Mouse (Mus musculus): ENCODE results near the gene Eps8l3.

Gene Eps8l3

DNA sequence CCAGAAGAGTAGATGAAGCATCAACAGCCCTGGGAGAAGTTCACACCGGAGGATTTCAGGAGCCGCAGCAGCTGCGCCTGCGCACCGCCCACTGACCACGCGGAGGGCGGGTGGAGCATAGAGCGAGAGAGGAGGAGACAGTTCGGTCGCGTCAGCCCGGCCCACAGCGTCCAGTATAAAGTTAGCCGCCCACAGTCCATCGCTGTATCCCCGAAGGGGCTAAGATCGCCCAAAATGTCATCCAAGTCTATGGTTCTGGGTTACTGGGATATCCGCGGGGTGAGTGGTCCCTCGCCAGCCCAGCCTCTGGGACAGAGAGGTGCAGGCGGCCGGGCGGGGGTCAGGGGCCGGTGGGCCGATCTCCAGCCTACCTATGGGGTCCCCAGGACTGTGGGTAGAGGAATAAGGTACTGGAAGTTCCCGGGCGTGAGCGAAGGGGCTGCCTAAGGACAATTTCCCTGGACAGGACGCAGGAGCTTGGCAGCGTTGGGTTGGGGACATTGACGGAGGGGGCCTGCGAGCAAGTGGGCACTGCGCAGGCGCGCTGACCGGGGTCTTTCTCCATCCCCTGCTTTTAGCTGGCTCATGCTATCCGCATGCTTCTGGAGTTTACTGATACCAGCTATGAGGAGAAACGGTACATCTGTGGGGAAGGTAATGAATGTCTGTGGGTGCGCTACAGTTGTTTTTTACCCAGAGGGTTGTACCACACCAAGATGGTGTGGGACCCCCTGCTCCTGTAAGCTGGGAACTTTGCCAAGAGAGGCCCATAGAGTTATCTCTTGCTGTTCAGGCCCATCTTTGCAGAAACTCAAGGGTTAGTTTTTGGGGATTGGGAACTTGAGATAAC, 18.9 kb downstream of the Eps8l3 start, which contains the start of gene Gstm5:
Gene Gstm5, plus strand, starts transcription at position 102 of the 850 bp plus-strand sequence.
- peak; percentile 40 for DNase-seq (ENCODE audit: low read depth, low spot score)

DNA sequence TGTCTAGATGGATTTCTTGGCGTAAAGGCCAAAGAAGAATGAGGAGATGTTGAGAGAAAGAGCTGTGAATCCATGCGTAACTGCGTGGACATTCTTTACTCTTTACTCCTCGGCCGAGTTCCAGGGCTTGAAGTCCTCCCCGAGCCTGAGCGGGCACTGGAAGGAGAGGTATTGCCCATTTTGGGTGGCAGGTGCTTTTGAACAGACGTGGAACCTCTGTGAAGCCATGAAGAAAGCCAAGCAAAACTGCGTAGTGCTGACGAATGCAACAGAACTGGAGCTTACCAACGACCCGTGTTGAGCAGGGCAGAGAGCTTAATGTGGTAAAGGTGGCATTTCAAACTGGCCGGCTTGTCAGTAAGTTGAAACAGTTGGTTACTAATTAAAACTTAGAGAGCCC, 21.7 kb downstream of the Eps8l3 start:
- no peak for DNase-seq (ENCODE audit: low read depth, low spot score)

- DNase-seq (ENCODE audit: low read depth, low spot score), result no peak
These were observed 24.1 kb downstream of the Eps8l3 start for GRCm38 (mm10) chr3:107900955-107901673.

DNA sequence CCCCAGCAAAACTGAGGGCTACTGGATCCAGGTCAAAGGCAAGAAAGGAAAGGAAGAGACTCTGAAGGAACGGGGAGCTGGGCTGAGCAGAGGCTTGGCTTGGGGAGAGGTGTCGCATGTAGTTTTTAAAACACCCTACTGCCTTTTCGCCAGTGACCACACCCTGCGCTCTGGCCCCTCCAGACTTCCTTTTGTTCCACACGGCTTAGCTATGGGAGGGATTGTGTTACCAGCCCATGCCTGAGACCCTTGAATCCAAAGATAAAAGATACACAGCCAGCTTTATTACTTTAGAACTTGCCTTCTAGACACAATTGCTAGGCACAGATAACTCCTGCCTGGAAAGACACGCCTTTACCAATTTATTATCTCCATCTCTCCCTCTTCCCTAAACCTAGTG, 28.9 kb downstream of the Eps8l3 start:
- DNase-seq (ENCODE audit: low read depth, low spot score), result no peak

GRCm38 (mm10) chr3:107916674-107917073, 39.6 kb downstream of the Eps8l3 start:
- DNase-seq (ENCODE audit: low read depth, low spot score), result no peak

GRCm38 (mm10) chr3:107917097-107917496, 40.1 kb downstream of the Eps8l3 start:
- DNase-seq (ENCODE audit: low read depth, low spot score), result no peak

- peak; percentile 34 for DNase-seq (ENCODE audit: low read depth, low spot score)
These were observed 40.9 kb downstream of the Eps8l3 start for GRCm38 (mm10) chr3:107917783-107918408.

GRCm38 (mm10) chr3:107920348-107920747, 43.3 kb downstream of the Eps8l3 start:
- no peak for DNase-seq (ENCODE audit: low read depth, low spot score)

GRCm38 (mm10) chr3:107925335-107925734, 48.3 kb downstream of the Eps8l3 start:
- no peak for DNase-seq (ENCODE audit: low read depth, low spot score)

DNA sequence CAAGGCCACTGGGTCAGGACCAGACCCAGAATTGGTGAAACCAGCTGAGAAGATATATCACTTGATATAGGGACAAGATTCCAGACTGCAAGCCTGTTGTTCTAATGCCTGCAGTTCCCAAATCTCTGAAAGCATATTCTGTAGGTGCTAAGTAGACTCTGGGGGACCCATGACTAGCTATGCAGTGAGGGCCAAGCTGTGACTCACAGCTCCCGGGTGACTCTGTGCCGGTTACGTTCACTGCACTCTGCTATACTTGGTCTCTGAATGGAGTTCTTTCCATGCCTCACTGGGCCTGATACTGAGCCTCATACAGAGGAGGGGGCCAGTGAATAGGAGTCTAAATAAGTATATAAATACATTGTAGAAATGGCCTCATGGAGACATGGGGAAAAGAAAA, 50.8 kb downstream of the Eps8l3 start:
- DNase-seq (ENCODE audit: low read depth, low spot score), result no peak

GRCm38 (mm10) chr3:107928691-107929090, 51.7 kb downstream of the Eps8l3 start:
- no peak for DNase-seq (ENCODE audit: low read depth, low spot score)

DNA sequence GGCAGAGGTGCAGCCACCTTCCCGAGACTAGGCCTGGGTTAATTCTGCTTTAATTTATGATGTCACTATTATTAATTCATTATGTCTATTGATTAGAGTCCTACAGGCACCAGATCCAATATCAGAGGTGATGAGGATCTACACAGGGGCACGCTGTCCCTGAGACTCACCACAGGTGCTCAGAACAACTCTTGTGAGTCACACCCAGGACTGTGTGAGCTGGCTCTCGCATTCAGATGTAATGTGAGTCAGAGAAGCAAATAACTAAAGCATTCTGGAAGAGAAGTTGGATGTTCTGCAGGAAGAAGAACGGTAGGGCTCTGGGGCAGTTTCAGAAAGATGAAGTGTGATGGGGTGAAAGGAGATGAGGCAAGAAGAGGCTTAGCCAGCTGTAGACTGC, 52.2 kb downstream of the Eps8l3 start:
- no peak for DNase-seq (ENCODE audit: low read depth, low spot score)

DNA sequence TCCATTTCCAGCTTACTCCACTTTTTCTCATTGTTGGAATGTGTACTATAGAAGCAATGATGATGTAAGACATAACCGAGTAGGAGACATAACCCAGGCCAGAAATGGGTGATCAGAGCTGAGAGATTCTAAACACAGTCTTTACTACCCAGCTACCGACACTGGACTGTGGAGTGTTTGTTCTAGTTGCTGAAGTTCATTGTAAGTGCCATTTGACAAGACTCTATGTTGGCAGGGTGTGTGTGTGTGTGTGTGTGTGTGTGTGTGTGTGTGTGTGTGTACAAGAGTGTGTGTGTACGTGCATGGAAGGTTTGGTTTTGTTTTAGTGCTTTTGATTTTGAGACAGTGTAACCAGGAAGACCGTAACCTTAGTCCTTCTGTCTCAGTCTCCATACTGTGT, 52.7 kb downstream of the Eps8l3 start:
- DNase-seq (ENCODE audit: low read depth, low spot score), result no peak

DNA sequence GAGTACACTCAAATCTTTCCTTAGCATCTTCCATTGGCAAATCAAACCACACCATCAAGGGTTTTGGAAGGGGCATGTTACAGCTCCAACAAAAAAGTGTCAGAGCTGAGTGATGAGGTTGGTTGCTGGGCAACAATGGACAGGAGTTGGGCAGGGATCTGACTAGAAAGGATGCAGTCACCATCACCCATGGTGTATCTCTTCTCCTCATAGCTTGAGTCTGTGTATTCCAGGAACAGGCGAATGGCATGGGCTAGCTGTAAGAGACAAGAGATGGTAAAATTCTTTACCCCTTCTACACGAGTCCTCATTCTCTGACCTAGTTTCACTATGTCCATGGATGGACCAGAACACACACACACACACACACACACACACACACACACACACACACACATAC, 54.1 kb downstream of the Eps8l3 start:
- DNase-seq (ENCODE audit: low read depth, low spot score), result no peak

DNA sequence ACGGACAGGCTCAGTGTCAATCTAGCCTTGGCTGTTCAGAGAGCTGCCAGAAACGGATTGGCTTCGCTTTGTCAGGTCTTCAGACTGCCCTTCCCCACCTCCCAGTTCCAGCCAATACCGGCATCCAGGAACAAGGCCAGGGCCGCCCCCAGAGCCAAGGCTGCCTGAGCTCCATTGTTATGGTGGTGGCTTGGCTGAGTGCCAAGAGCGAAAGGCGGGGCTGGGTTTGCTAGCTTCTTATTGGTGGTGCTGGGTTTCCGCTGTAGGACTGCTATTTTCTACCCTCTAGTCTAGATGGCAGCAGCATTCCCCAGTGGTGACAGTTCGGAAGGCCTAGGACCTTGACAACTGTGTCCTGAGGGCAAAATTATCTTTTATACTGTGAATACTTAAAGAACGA, 54.6 kb downstream of the Eps8l3 start, which contains the start of gene Gstm7:
Gene Gstm7, minus strand, starts transcription at position 148 of the 400 bp plus-strand sequence.
- DNase-seq (ENCODE audit: low read depth, low spot score), result peak; percentile 50

DNA sequence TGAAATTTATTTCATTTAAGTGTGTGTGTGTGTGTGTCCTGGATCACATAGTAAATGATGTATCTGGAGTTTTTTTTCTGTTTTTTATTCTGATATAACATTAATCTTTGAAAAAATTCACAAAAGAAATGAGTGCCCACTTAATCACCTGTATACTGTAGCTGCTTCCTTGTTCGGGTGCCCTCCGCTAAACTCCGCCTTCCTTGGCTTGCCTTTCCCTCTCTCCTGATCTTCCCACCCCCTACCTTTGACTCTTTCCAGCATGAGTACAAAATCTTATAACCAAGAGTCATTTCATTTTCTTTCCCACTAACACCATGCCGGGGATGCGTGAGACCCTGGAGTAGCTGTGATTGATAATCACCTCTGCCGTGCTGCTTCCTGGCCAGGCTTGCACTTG, 55.1 kb downstream of the Eps8l3 start:
- DNase-seq (ENCODE audit: low read depth, low spot score), result no peak

DNA sequence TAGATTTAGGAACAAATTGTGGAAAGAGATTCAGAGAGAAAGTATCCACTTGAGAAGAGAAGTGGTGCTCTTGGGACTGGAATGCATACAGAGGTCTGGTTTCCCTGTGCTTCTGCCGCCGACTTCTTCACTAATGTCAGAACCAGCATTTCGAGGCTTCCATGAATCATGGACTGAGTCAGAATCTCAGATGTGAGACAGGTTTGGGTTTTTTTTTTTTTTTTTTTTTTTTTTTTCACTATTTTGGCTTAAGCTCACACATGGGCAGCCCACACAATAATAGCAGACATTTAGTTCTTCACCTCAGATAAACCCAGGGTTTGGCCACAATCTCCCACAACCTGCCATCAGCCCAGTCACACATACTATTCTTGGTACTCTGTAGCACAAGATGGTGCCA, 58.2 kb downstream of the Eps8l3 start:
- DNase-seq (ENCODE audit: low read depth, low spot score), result no peak

DNA sequence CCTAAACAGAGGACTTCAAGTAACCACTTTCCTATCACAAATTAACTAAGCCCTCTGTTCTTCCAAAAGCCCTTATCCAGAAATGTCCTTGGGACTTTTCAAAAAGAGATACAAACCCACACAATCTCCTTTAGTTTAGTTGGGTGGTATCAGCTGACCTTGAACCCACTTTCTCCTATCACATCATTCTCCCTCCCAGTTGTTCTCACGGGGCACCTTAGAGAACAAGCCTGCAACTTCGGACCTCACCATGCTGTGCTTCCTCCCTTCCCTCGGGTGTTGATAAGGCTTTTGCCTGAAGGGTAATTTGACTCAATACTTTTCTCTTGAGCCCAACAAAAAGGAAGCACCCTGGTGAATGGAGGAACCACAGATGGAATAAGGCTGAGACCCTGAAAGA, 58.9 kb downstream of the Eps8l3 start:
- no peak for DNase-seq (ENCODE audit: low read depth, low spot score)

DNA sequence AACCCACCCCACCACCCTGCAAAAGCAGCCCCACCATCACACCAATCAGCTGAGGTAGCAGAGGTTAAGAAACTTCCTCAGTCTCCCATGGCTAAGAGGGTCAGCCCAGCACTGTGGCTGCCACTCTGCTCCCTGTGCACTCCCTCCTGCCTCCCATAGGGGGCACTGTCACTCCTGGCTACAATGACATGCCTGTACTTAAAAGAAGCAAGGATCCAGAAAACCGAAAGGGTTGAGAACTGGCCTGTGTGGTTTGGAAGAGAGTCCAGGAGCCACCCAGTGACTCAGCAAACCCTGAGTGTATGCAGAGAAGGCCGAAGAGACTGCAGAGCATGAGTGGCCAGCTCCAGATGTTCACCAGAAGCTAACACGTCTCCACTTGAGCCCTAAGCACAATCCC, 62.4 kb downstream of the Eps8l3 start:
- DNase-seq (ENCODE audit: low read depth, low spot score), result no peak

- DNase-seq (ENCODE audit: low read depth, low spot score), result no peak
These were observed 62.8 kb downstream of the Eps8l3 start for GRCm38 (mm10) chr3:107939830-107940229.

GRCm38 (mm10) chr3:107940524-107940923, 63.5 kb downstream of the Eps8l3 start:
- DNase-seq (ENCODE audit: low read depth, low spot score), result no peak

GRCm38 (mm10) chr3:107941261-107941660, 64.2 kb downstream of the Eps8l3 start:
- DNase-seq (ENCODE audit: low read depth, low spot score), result no peak
